8 mouse cellular contexts compared by ENCODE assay signal in genomic region chr9:5634969-5635368, GRCm38 (mm10).
A peak's percentile ranks its signal among the peaks of the same experiment; 100 is the strongest.
DNase-seq lines count a peak whose midpoint lies in the region; ATAC-seq and TF ChIP-seq lines count a peak whose summit lies in the region.

No protein-coding gene starts in this region.

- no peaks in the 10 kb centered on the region for H3K27me3 ChIP-seq in E14TG2a.4 (ENCODE audit: insufficient read depth, low read length)
- H3K27me3 ChIP-seq in intestine, embryonic 16.5 days (replicated peaks; ENCODE audit: control insufficient read depth, insufficient read depth, low read length) = no peaks in the 10 kb centered on the region
- H3K27me3 ChIP-seq in midbrain, embryonic 13.5 days = no peaks in the 10 kb centered on the region

- WGBS in intestine, embryonic 16.5 days = 24% methylated on average over 1 of the region's 1 CpGs
- 23% methylated on average over 1 of the region's 1 CpGs for WGBS in midbrain, embryonic 13.5 days

- no peak for DNase-seq in gastrocnemius, adult 2 months
- DNase-seq in gastrocnemius, adult 8-10 months (ENCODE audit: low spot score in 2 of 2) = no peak
- DNase-seq in cerebellum, postnatal 36 days = peak; percentile 34 to 59
- DNase-seq in thymus, adult 18-20 months = no peak

- no peak overlapping the region for H3K4me3 ChIP-seq in gastrocnemius, adult 2 months
- no peak overlapping the region for H3K4me3 ChIP-seq in E14TG2a.4 (replicated peaks; ENCODE audit: low read length)
- no peak overlapping the region for H3K4me3 ChIP-seq in intestine, embryonic 16.5 days (ENCODE audit: low read length)
- no peak overlapping the region for H3K4me3 ChIP-seq in midbrain, embryonic 13.5 days (replicated peaks)

- no peaks in the 10 kb centered on the region for H3K9me3 ChIP-seq in E14TG2a.4 (ENCODE audit: low read length)
- no peaks in the 10 kb centered on the region for H3K9me3 ChIP-seq in intestine, embryonic 16.5 days (ENCODE audit: control insufficient read depth, low read length)
- H3K9me3 ChIP-seq in midbrain, embryonic 13.5 days = no peaks in the 10 kb centered on the region

- H3K9ac ChIP-seq in intestine, embryonic 16.5 days (ENCODE audit: low read depth, low read length) = no peak overlapping the region
- no peak overlapping the region for H3K9ac ChIP-seq in midbrain, embryonic 13.5 days (replicated peaks)

- peak; percentile 48 for TF ChIP-seq CTCF in gastrocnemius, adult 2 months (IDR thresholded peaks at IDR 0.05)
- TF ChIP-seq CTCF in E14TG2a.4 (conservative IDR thresholded peaks at IDR 0.05; ENCODE audit: low read length) = peak; percentile 51

- no peak overlapping the region for H3K4me2 ChIP-seq in intestine, embryonic 16.5 days (ENCODE audit: low read depth, low read length)
- no peak overlapping the region for H3K4me2 ChIP-seq in midbrain, embryonic 13.5 days (replicated peaks)

- H3K27ac ChIP-seq in gastrocnemius, adult 2 months = no peak overlapping the region
- no peak overlapping the region for H3K27ac ChIP-seq in intestine, embryonic 16.5 days (ENCODE audit: low read length)
- no peak overlapping the region for H3K27ac ChIP-seq in midbrain, embryonic 13.5 days

- intact Hi-C loops in gastrocnemius, adult 2 months (cut with DNase I) = no loop called here

- peak; percentile 59; the same call in 1 of the 2 replicates for ATAC-seq in intestine, embryonic 16.5 days
- peak; percentile 70 for ATAC-seq in midbrain, embryonic 13.5 days
- no peak for ATAC-seq in monocyte, adult 5-6 weeks (replicated peaks; ENCODE audit: insufficient number of reproducible peaks, low FRiP score, low TSS enrichment, poor library complexity, severe bottlenecking)

- no peaks in the 10 kb centered on the region for H3K4me1 ChIP-seq in E14TG2a.4 (replicated peaks; ENCODE audit: low read depth, low read length)
- H3K4me1 ChIP-seq in intestine, embryonic 16.5 days (ENCODE audit: control insufficient read depth, insufficient read depth, low read length) = no peaks in the 10 kb centered on the region
- H3K4me1 ChIP-seq in midbrain, embryonic 13.5 days (replicated peaks) = no peaks in the 10 kb centered on the region

- no peaks in the 10 kb centered on the region for H3K36me3 ChIP-seq in E14TG2a.4 (ENCODE audit: insufficient read depth, low read length)
- H3K36me3 ChIP-seq in intestine, embryonic 16.5 days (ENCODE audit: control insufficient read depth, insufficient read depth, low read length) = no peaks in the 10 kb centered on the region
- no peaks in the 10 kb centered on the region for H3K36me3 ChIP-seq in midbrain, embryonic 13.5 days

Comparison
In these comparisons a context has a peak if more than half of its experiments do, and no peak if none do; other contexts are left out.
1. DNase-seq: peak in cerebellum, postnatal 36 days (2 of 2); none in gastrocnemius, adult 2 months (single experiment), gastrocnemius, adult 8-10 months (0 of 2) and thymus, adult 18-20 months (0 of 2).